Mouse (Mus musculus) midbrain, embryonic 14.5 days (tissue): Measurements from ENCODE around the gene 1700001L19Rik. TPM values are rescaled to one million over a fixed set of nuclear protein-coding genes. Genes with fewer than 3 reads are reported as not detected.
A peak's percentile ranks its signal among the peaks of the same experiment; 100 is the strongest.
"Not testable (repeated sequence)": the region's sequence is repeated elsewhere in the genome, so short reads cannot be mapped to it uniquely, and the experiment has no call there.

Experiments used
- ATAC-seq: fragments of 200-750 bp; cut with Nextera tagmentation; 2 replicates; pipeline ENCODE4 v1.8.0; 2017; ENCODE audit warnings: moderate number of reproducible peaks, moderate library complexity; ENCODE audit not compliant: low FRiP score, low TSS enrichment
- DNase-seq: peaks from one replicate; pipeline ENCODE4 v3.0.0-alpha.2; 2015
- H3K27ac ChIP-seq: fragments of 300-500 bp; sonication (generic); replicated peaks from 2 replicates; pipeline ENCODE4 v1.5.1; 2014; ENCODE audit warnings: mild to moderate bottlenecking, low read depth, low read length, moderate library complexity
- H3K27me3 ChIP-seq: fragments of 300-500 bp; sonication (generic); 2 replicates; pipeline ENCODE4 v1.6.1; 2014; ENCODE audit warnings: low read length, control low read depth, mixed read lengths; ENCODE audit not compliant: control insufficient read depth, insufficient read depth
- H3K36me3 ChIP-seq: fragments of 300-500 bp; sonication (generic); 2 replicates; pipeline ENCODE4 v1.6.1; 2014; ENCODE audit warnings: low read length, control low read depth; ENCODE audit not compliant: control insufficient read depth, insufficient read depth
- H3K4me1 ChIP-seq: fragments of 300-500 bp; sonication (generic); 2 replicates; pipeline ENCODE4 v1.6.1; 2014; ENCODE audit warnings: mild to moderate bottlenecking, antibody characterized with exemption, low read length, control low read depth; ENCODE audit not compliant: control insufficient read depth, insufficient read depth
- H3K4me2 ChIP-seq: fragments of 300-500 bp; sonication (generic); 2 replicates; pipeline ENCODE4 v1.6.1; 2014; ENCODE audit warnings: mild to moderate bottlenecking, low read length, moderate library complexity
- H3K4me3 ChIP-seq: fragments of 300-500 bp; sonication (generic); replicated peaks from 2 replicates; pipeline ENCODE4 v1.5.1; 2014; ENCODE audit warnings: low read depth, low read length
- H3K9ac ChIP-seq: fragments of 300-500 bp; sonication (generic); replicated peaks from 2 replicates; pipeline ENCODE4 v1.6.1; 2014; ENCODE audit warnings: mild to moderate bottlenecking, low read length, moderate library complexity
- H3K9me3 ChIP-seq: fragments of 300-500 bp; sonication (generic); 2 replicates; pipeline ENCODE4 v1.6.1; 2016; ENCODE audit warnings: low read length, control low read depth, mixed read lengths; ENCODE audit not compliant: control insufficient read depth
- WGBS: fragments of 180-500 bp; shearing (Covaris S2); extraction: QIAGEN DNeasy Blood & Tissue Kit; methylation state at CpG from one replicate; pipeline ENCODE4 v1.1.7; 2014; 5-methylcytosine and 5-hydroxymethylcytosine counted together
- polyA plus RNA-seq: library from polyadenylated mRNA; unstranded; fragments of >200 nt; fragmentation: Nextera tagmentation; extraction: Ambion mirVana; gene quantifications from 2 replicates; pipeline ENCODE4 v1.2.1, GENCODE M21; 2014

The 1700001L19Rik gene
- 4.6 and 9.5 TPM in 2 replicates for polyA plus RNA-seq

DNA sequence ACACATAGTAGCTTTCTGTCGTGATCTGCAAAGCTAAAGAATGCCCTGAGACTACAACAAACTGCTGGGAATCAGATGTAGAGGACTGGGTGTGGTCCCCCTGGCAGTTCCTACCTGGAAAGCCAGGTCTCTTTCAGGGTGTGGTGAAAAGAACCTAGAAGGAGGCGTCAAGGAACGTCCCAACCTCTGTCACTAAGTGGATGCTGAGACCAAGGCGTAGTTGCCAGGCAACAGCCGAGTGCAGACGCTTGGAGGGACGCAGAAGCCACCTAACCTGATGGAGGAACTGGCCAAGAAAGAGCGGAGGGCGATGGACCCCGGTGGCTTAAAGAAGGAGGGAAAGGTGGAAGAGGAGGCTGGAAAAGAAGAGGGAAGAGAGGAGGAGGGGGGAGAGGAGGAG lies at the start of gene 1700001L19Rik:
1700001L19Rik (plus strand) TSS at position 223 of the 400 bp plus-strand sequence.
- 10% methylated on average over 10 of the region's 10 CpGs for WGBS
- Histone ChIP-seq H3K9me3 (no peaks in the 10 kb centered on the region), H3K27me3 (no peaks in the 10 kb centered on the region), H3K27ac (no peak within 1 kb of the TSS), H3K4me3 (peak within 1 kb of the TSS; percentile 18), H3K36me3 (peaks cover 4% of the 10 kb centered on the region; the same call in 1 of the 2 replicates), H3K4me2 (peak within 1 kb of the TSS; percentile 49), H3K9ac (peak within 1 kb of the TSS; percentile 39; the same call in 1 of the 2 replicates), H3K4me1 (no peaks in the 10 kb centered on the region)
- DNase-seq (peak; percentile 54), ATAC-seq (0 out of 2 replicates have a peak, but pooled peaks have one; percentile 36)

DNA sequence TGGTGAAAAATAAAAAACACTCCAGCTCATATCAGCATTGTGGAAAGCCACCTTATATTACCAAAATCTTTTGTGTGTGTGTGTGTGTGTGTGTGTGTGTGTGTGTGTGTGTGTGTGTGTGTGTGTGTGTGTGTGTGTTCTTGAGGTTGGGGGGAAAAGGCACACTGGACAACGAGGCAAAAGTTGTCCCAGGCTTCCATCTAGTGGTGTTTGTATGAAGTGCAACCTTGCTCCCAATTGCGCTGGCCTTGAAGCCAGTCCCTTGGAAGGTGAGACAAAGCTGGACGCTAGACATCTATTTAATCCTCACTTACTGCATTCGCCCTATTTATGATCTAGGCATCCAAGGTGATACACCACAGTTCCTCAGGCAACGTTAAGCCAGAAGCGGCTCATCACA lies 43.8 kb upstream of the 1700001L19Rik start:
- not testable (repeated sequence) for H3K9me3 ChIP-seq, H3K27ac ChIP-seq, H3K4me3 ChIP-seq, H3K4me2 ChIP-seq, H3K9ac ChIP-seq, H3K36me3 ChIP-seq, H3K27me3 ChIP-seq, ATAC-seq, H3K4me1 ChIP-seq
- peak; percentile 62 for DNase-seq
- WGBS: 29% methylated on average over 4 of the region's 6 CpGs

DNA sequence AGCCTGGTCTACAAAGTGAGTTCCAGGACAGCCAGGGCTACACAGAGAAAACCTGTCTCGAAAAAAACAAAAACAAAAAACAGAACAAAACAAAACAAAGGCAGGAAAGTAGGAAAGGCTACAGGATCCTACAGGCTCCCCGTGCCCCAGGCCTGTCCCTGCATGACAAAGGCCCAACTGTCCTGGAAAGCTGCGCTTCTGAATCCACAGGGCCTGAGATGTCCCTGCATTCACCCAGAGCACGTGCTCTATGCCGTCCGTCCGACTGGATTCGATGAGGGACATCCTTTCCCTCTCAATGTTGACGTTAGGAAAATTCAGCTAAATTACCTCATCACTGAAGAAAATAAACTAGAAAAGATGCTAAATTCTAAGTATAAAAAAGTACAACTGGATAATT lies 29.1 kb upstream of the 1700001L19Rik start:
- peaks cover 80% of the 10 kb centered on the region for H3K36me3 ChIP-seq
- H3K4me1 ChIP-seq: no peaks in the 10 kb centered on the region
- no peak overlapping the region for H3K9ac ChIP-seq
- no peak overlapping the region for H3K4me2 ChIP-seq
- no peaks in the 10 kb centered on the region for H3K27me3 ChIP-seq
- no peak overlapping the region for H3K27ac ChIP-seq
- H3K9me3 ChIP-seq: no peaks in the 10 kb centered on the region
- WGBS: 95% methylated on average over 9 of the region's 9 CpGs
- no peak overlapping the region for H3K4me3 ChIP-seq
- ATAC-seq (no peak), DNase-seq (no peak)

DNA sequence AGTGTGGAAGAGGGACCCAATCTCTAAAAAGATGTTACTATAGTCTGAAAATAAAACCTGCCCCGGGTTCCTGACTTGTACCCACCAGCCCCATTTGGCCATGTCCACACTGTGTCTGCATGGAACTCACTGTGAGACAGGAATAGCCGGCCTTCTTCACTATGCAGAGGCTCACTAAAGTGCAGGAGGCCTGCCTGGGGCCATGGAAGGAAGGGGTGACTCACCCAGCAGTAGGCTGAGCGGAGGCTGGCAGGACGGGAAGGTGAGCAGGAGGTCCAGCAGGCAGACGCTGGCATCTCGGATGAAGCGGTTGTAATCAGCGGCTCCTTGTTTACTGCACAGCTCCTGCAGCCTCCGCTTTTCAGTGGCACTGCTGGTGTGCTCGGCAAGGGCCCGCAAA lies 28.7 kb upstream of the 1700001L19Rik start:
- H3K36me3 ChIP-seq: peaks cover 76% of the 10 kb centered on the region
- ATAC-seq: no peak
- 91% methylated on average over 11 of the region's 11 CpGs for WGBS

DNA sequence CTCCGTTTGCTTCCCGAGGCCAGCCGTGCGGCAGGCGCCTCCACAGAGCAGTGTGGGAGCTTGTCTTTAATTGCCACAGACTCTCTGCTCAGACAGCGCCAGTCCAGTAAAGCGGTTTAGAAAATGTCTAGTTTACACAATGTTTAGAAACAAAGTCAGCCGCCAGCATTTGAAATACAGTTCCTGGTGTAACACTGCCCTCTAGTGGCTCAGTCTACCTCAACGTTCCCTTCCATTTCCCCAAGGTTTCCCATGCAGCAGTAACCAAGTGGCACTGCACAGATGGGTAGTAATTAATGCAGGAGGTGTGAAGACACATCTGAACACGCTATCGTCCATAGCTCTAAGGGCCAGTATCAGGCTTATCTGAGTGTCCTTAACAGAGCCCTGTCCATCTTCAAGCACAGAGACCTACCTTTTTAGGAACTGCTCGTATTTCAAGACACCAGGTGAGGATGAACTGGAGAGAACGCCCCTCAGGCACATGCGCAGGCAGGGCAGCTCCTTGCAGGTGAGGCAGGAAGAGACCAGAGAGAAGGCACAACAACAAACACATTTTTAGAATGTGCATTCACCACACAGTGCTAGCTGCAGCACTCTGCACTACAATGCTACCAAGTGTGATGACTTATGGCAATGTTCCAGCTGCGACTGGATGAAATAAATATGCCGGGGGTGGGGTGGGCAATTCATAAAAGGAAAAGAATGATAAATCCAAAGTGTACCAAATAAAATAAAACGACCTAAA lies 27.5 kb upstream of the 1700001L19Rik start:
- Histone ChIP-seq H3K27ac (no peak overlapping the region), H3K9ac (no peak overlapping the region), H3K4me3 (no peak overlapping the region), H3K27me3 (no peaks in the 10 kb centered on the region), H3K4me1 (no peaks in the 10 kb centered on the region), H3K9me3 (no peaks in the 10 kb centered on the region), H3K36me3 (peaks cover 65% of the 10 kb centered on the region), H3K4me2 (no peak overlapping the region)
- DNase-seq: peak; percentile 87
- WGBS: 73% methylated on average over 17 of the region's 17 CpGs
- ATAC-seq: peak; percentile 47; the same call in 1 of the 2 replicates

More for the DNA sequence above, 28.7 kb upstream of the 1700001L19Rik start:
- H3K27me3 ChIP-seq: no peaks in the 10 kb centered on the region
- no peak overlapping the region for H3K4me2 ChIP-seq
- no peaks in the 10 kb centered on the region for H3K4me1 ChIP-seq
- no peak overlapping the region for H3K9ac ChIP-seq
- H3K4me3 ChIP-seq: no peak overlapping the region
- no peak overlapping the region for H3K27ac ChIP-seq
- no peaks in the 10 kb centered on the region for H3K9me3 ChIP-seq
- DNase-seq: no peak

DNA sequence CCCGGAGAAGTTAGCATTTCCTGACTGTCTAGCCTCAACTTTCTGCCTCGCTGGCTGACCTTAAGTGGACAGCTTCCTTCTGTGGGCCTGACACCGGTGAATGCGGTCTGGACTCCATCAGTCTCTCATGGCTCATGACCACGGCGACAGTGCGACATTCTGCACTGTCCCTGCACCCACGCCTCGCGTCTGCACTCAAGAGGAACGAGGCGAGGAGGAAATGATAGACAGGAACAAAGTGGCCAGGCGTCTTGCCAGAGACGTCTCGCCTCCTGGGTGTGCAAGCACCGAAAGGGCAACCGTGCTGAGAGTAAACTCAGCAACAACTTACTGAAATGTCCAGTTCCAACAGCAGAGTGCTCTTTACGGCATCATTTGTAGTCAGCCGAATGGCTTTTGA lies 25.0 kb upstream of the 1700001L19Rik start:
- H3K27ac ChIP-seq: no peak overlapping the region
- ATAC-seq: no peak

DNA sequence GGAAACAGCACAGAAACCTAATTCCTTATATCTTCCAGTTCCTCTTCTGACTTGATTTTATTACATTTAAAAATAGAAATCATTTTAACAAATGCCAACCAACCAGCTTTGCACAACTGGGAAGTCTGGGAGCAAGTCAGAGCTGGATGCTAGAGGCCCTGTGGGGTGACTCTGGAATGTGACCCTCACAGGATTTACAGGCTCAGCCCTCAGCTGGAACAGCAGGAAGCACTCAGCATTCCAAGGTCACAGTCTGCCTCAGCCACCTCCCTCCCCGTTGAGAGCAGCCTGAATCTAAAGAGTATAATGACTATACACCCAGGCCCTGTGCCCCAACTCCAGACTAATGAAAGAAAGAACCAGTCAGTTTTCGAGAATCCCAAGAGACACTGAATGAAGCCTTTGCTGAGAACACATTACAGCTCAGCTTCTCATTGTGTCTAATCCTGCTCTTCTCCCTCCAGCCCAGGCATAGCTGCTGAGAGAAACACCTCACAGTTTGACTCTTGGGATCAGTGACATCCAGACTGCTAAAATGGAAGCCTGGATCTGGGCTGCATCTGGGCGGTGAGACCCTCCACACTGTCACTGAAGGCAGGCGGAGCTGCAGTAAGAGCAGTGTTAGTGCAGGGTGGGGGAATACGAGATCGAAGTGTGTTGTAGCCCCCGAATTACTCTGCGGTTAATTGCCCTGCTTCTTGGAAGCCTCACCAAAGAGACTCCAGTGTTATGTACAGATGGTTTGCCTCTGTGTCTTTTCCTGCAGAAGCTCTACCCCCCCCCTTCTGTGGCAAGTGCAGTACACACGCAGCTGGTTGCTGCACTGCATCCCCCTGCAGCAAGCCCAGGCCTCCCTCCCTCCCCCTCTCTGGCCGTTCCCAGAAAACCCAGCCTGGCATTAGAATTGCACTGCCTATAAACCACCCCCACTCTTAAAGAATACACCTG lies 24.0 kb upstream of the 1700001L19Rik start:
- Histone ChIP-seq H3K27me3 (no peaks in the 10 kb centered on the region), H3K9ac (no peak overlapping the region), H3K4me1 (no peaks in the 10 kb centered on the region), H3K9me3 (no peaks in the 10 kb centered on the region), H3K4me3 (no peak overlapping the region), H3K27ac (no peak overlapping the region), H3K4me2 (no peak overlapping the region), H3K36me3 (peaks cover 55% of the 10 kb centered on the region)
- ATAC-seq (no peak), DNase-seq (no peak)
- 70% methylated on average over 10 of the region's 10 CpGs for WGBS

More for the DNA sequence above, 25.0 kb upstream of the 1700001L19Rik start:
- H3K27me3 ChIP-seq: no peaks in the 10 kb centered on the region
- no peak overlapping the region for H3K4me2 ChIP-seq
- no peak for DNase-seq
- peaks cover 57% of the 10 kb centered on the region for H3K36me3 ChIP-seq
- no peaks in the 10 kb centered on the region for H3K9me3 ChIP-seq
- no peaks in the 10 kb centered on the region for H3K4me1 ChIP-seq
- H3K9ac ChIP-seq: no peak overlapping the region
- 94% methylated on average over 19 of the region's 19 CpGs for WGBS
- no peak overlapping the region for H3K4me3 ChIP-seq

DNA sequence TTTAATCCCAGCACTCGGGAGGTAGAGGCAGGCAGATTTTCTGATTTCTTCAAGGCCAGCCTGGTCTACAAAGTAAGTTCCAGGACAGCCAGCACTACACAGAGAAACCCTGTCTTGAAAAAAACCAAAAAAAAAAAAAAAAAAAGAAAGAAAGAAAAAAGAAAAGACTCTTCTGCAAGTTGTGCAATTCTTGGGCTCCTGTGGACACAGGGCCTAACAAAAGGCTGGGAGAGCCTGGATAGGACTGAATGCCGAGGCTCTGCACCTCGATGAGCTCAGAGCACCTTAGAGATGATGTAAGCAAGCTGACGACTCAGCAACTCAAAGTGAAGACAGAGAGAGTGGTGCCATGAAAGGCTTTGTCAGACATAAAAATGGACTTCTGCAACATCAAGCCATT lies 22.8 kb upstream of the 1700001L19Rik start:
- Histone ChIP-seq H3K36me3 (peaks cover 51% of the 10 kb centered on the region), H3K4me2 (no peak overlapping the region), H3K27ac (no peak overlapping the region), H3K27me3 (no peaks in the 10 kb centered on the region), H3K4me1 (no peaks in the 10 kb centered on the region), H3K9me3 (no peaks in the 10 kb centered on the region), H3K9ac (no peak overlapping the region), H3K4me3 (no peak overlapping the region)
- 86% methylated on average over 4 of the region's 4 CpGs for WGBS
- ATAC-seq: no peak
- no peak for DNase-seq
